Mouse (Mus musculus) ZHBTc4 (cell line): ENCODE data around the gene Phf12.
A peak's percentile ranks its signal among the peaks of the same experiment; 100 is the strongest.
"Not testable (repeated sequence)": the region's sequence is repeated elsewhere in the genome, so short reads cannot be mapped to it uniquely, and the experiment has no call there.

Experiments used
- DNase-seq: peaks from one replicate; pipeline ENCODE4 v3.0.0-alpha.2; 2011; ENCODE audit warnings: low read depth, low spot score

Gene Phf12

GRCm38 (mm10) chr11:78031947-78032808 lies 49.6 kb downstream of the Phf12 start, which contains the start of gene Dhrs13:
Gene Dhrs13 (plus strand): TSS chr11:78032280.
- DNase-seq: peak; percentile 98

GRCm38 (mm10) chr11:78032809-78033195 lies 50.2 kb downstream of the Phf12 start:
- no peak for DNase-seq

- no peak for DNase-seq
Observed at GRCm38 (mm10) chr11:78033931-78034617, 51.5 kb downstream of the Phf12 start.

GRCm38 (mm10) chr11:78036791-78037190 lies 54.2 kb downstream of the Phf12 start:
- DNase-seq: no peak

GRCm38 (mm10) chr11:78037831-78038752 lies 55.5 kb downstream of the Phf12 start, which contains the start of gene Flot2:
Gene Flot2 (plus strand): TSS chr11:78037931.
- DNase-seq: peak; percentile 76

- DNase-seq: peak; percentile 52
Observed at GRCm38 (mm10) chr11:78040878-78041277, 58.3 kb downstream of the Phf12 start.

GRCm38 (mm10) chr11:78042290-78042870 lies 59.8 kb downstream of the Phf12 start:
- DNase-seq: peak; percentile 74

- DNase-seq: no peak
Observed at GRCm38 (mm10) chr11:78044758-78045251, 62.3 kb downstream of the Phf12 start.

GRCm38 (mm10) chr11:78048637-78049036 lies 66.1 kb downstream of the Phf12 start:
- not testable (repeated sequence) for DNase-seq

- DNase-seq: no peak
Observed at GRCm38 (mm10) chr11:78053078-78053477, 70.5 kb downstream of the Phf12 start.

- peak; percentile 26 for DNase-seq
Observed at GRCm38 (mm10) chr11:78056946-78057345, 74.4 kb downstream of the Phf12 start.

GRCm38 (mm10) chr11:78059833-78060757 lies 77.5 kb downstream of the Phf12 start:
- peak; percentile 57 for DNase-seq

GRCm38 (mm10) chr11:78062563-78062962 lies 80.0 kb downstream of the Phf12 start:
- no peak for DNase-seq

GRCm38 (mm10) chr11:78065906-78066305 lies 83.4 kb downstream of the Phf12 start:
- no peak for DNase-seq

- no peak for DNase-seq
Observed at GRCm38 (mm10) chr11:78066641-78067040, 84.1 kb downstream of the Phf12 start.

GRCm38 (mm10) chr11:78067566-78067965 lies 85.0 kb downstream of the Phf12 start:
- no peak for DNase-seq

GRCm38 (mm10) chr11:78069130-78069529 lies 86.6 kb downstream of the Phf12 start:
- no peak for DNase-seq

GRCm38 (mm10) chr11:78069646-78070045 lies 87.1 kb downstream of the Phf12 start:
- no peak for DNase-seq

- DNase-seq: no peak
Observed at GRCm38 (mm10) chr11:78071938-78072337, 89.4 kb downstream of the Phf12 start.
